Mouse (Mus musculus): ENCODE results near the gene Vwa1.

GRCm38 (mm10) chr4:155738262-155738661 is 36.2 kb downstream of the Vwa1 start:
- TF ChIP-seq ZC3H11A (IDR thresholded peaks at IDR 0.05; ENCODE audit: low read depth, low read length), result no peak
- no peak for TF ChIP-seq POLR2A (IDR thresholded peaks at IDR 0.05; ENCODE audit: low read depth, low read length)
- TF ChIP-seq ZKSCAN1 (IDR thresholded peaks at IDR 0.05; ENCODE audit: borderline replicate concordance, low read depth, low read length), result no peak
- TF ChIP-seq CTCF (conservative IDR thresholded peaks at IDR 0.05 in 1 of 2, IDR thresholded peaks at IDR 0.05 in 1 of 2; ENCODE audit: low read depth in 2 of 2, low read length in 2 of 2), result no peak
- TF ChIP-seq NELFE (IDR thresholded peaks at IDR 0.05; ENCODE audit: low read depth, low read length), result no peak
- TF ChIP-seq MAX (IDR thresholded peaks at IDR 0.05; ENCODE audit: low read length), result no peak
- TF ChIP-seq SIN3A (IDR thresholded peaks at IDR 0.05; ENCODE audit: low read length), result no peak
- TF ChIP-seq MEF2A (IDR thresholded peaks at IDR 0.05; ENCODE audit: borderline replicate concordance, low read depth, low read length), result no peak
- TF ChIP-seq GABPA (IDR thresholded peaks at IDR 0.05; ENCODE audit: insufficient replicate concordance, low read depth, low read length), result no peak
- TF ChIP-seq CHD1 (IDR thresholded peaks at IDR 0.05; ENCODE audit: low read depth, low read length), result no peak
- no peak for TF ChIP-seq HCFC1 (IDR thresholded peaks at IDR 0.05; ENCODE audit: low read depth, low read length)
- TF ChIP-seq MYC (IDR thresholded peaks at IDR 0.05; ENCODE audit: low read depth, low read length), result no peak
- TF ChIP-seq SMC3 (IDR thresholded peaks at IDR 0.05; ENCODE audit: low read depth, low read length), result no peak
- no peak for TF ChIP-seq CHD2 (IDR thresholded peaks at IDR 0.05; ENCODE audit: low read length)

All from CH12.LX (cell line).